Mouse (Mus musculus): ENCODE measurements around the gene Dzip1. TPM values are rescaled to one million over a fixed set of nuclear protein-coding genes. Genes with fewer than 3 reads are reported as not detected.

Dzip1 gene
- polyA plus RNA-seq, 2 experiments = 1.4 to 1.5 TPM

DNA sequence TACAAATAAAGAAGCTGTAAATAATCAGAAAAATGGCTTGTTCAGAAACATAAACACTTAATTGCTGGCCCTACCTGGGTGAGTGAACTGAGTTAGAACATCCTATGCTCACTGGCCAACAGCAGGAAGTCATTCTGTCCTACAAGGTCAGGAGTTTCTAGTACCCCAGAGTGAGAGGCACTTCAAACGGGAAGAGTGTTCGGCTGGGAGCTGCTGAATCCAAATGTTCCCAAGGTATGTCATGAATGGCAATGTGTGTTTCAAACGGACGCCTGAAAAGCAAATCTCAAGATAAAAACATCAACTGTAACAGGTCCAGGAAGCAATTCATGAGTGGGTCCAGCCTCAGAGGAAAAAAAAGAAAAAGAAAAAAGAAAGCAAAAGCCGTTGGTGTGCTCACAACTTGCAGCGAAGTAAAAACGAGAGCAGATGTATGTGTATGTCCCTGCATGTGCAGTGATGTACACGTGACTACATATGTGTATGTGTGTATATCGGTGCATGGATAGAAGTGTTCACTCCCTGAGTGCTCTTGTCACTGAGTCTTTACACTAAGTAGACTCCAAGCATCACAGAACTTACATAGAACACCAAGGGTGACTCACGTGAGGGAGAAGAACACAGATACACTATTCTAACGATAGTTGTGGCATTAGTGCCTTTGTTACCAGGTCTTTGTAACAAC, 75.1 kb downstream of the Dzip1 start:
- 52% methylated on average over 11 of the region's 11 CpGs for WGBS (ENCODE audit: insufficient replicate concordance)
- H3K27ac ChIP-seq = no peak overlapping the region
- H3K4me2 ChIP-seq (ENCODE audit: low read depth) = no peak overlapping the region
- no peak overlapping the region for H3K9ac ChIP-seq (replicated peaks)
- H3K27me3 ChIP-seq (ENCODE audit: control insufficient read depth, insufficient read depth, low read length) = peaks cover 14% of the 10 kb centered on the region
- DNase-seq (ENCODE audit: low read depth in 3 of 3, low spot score in 3 of 3) (no peak), ATAC-seq (ENCODE audit: insufficient read depth) (no peak)
- TF ChIP-seq EP300 (IDR thresholded peaks at IDR 0.05; ENCODE audit: low read depth) = no peak
- no peak for TF ChIP-seq CTCF (IDR thresholded peaks at IDR 0.05; ENCODE audit: low read depth)
- no peaks in the 10 kb centered on the region for H3K4me1 ChIP-seq (replicated peaks; ENCODE audit: control insufficient read depth in 2 of 2, insufficient read depth in 2 of 2, low read length in 1 of 2)
- H3K4me3 ChIP-seq (ENCODE audit: insufficient read depth in 1 of 2, low read depth in 2 of 2, low read length in 2 of 2) = no peak overlapping the region
- no peaks in the 10 kb centered on the region for H3K9me3 ChIP-seq (ENCODE audit: control insufficient read depth, low read length)
- H3K36me3 ChIP-seq (replicated peaks; ENCODE audit: control insufficient read depth, insufficient read depth, low read depth) = no peaks in the 10 kb centered on the region

- ATAC-seq (ENCODE audit: insufficient read depth) (no peak), DNase-seq (ENCODE audit: low read depth in 3 of 3, low spot score in 3 of 3) (no peak)
- 62% methylated on average over 7 of the region's 7 CpGs for WGBS (ENCODE audit: insufficient replicate concordance)
- TF ChIP-seq CTCF (IDR thresholded peaks at IDR 0.05; ENCODE audit: low read depth) (no peak), EP300 (IDR thresholded peaks at IDR 0.05; ENCODE audit: low read depth) (no peak)
- no peak overlapping the region for H3K4me2 ChIP-seq (ENCODE audit: low read depth)
- no peak overlapping the region for H3K9ac ChIP-seq (replicated peaks)
- H3K27me3 ChIP-seq (ENCODE audit: control insufficient read depth, insufficient read depth, low read length) = no peaks in the 10 kb centered on the region
- no peaks in the 10 kb centered on the region for H3K36me3 ChIP-seq (replicated peaks; ENCODE audit: control insufficient read depth, insufficient read depth, low read depth)
- H3K4me1 ChIP-seq (replicated peaks; ENCODE audit: control insufficient read depth in 2 of 2, insufficient read depth in 2 of 2, low read length in 1 of 2) = no peaks in the 10 kb centered on the region
- H3K9me3 ChIP-seq (ENCODE audit: control insufficient read depth, low read length) = no peaks in the 10 kb centered on the region
- H3K4me3 ChIP-seq (ENCODE audit: insufficient read depth in 1 of 2, low read depth in 2 of 2, low read length in 2 of 2) = no peak overlapping the region
- no peak overlapping the region for H3K27ac ChIP-seq
Observed at GRCm38 (mm10) chr14:118848171-118848570, 77.1 kb downstream of the Dzip1 start.

- no peaks in the 10 kb centered on the region for H3K4me1 ChIP-seq (replicated peaks; ENCODE audit: control insufficient read depth in 2 of 2, insufficient read depth in 2 of 2, low read length in 1 of 2)
- H3K36me3 ChIP-seq (replicated peaks; ENCODE audit: control insufficient read depth, insufficient read depth, low read depth) = no peaks in the 10 kb centered on the region
- no peak for ATAC-seq (ENCODE audit: insufficient read depth)
- H3K9me3 ChIP-seq (ENCODE audit: control insufficient read depth, low read length) = no peaks in the 10 kb centered on the region
- H3K27me3 ChIP-seq (ENCODE audit: control insufficient read depth, insufficient read depth, low read length) = no peaks in the 10 kb centered on the region
- H3K27ac ChIP-seq = no peak overlapping the region
- no peak for TF ChIP-seq EP300 (IDR thresholded peaks at IDR 0.05; ENCODE audit: low read depth)
- no peak for TF ChIP-seq CTCF (IDR thresholded peaks at IDR 0.05; ENCODE audit: low read depth)
- H3K9ac ChIP-seq (replicated peaks) = no peak overlapping the region
- 76% methylated on average over 10 of the region's 10 CpGs for WGBS (ENCODE audit: insufficient replicate concordance)
- H3K4me2 ChIP-seq (ENCODE audit: low read depth) = no peak overlapping the region
- H3K4me3 ChIP-seq (ENCODE audit: insufficient read depth in 1 of 2, low read depth in 2 of 2, low read length in 2 of 2) = no peak overlapping the region
- peak in 2 of 3 experiments; percentile 26 to 59 for DNase-seq (ENCODE audit: low read depth in 3 of 3, low spot score in 3 of 3)
Observed at GRCm38 (mm10) chr14:118846834-118847233, 78.4 kb downstream of the Dzip1 start.

DNA sequence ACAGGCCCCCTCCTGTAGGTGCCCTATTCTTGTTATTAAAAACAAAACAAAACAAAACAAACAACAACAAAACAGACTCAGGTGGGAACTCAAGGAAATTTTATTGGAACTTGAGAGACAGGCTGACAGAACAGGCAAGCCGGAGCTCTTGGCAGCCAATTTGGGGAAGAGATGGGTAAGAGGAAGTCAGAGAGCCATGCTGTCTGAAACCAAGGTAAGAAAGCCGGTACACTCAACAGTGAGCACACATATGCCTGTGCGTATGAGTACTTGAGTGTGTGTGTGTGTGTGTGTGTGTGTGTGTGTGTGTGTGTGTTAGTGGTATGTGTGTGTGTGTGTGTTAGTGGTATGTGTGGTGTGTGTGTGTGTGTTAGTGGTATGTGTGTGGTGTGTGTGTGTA, 82.9 kb downstream of the Dzip1 start:
- whole genome bisulfite sequencing (ENCODE audit: insufficient replicate concordance) = 62% methylated on average over 3 of the region's 3 CpGs
- ATAC-seq (ENCODE audit: insufficient read depth) = no peak
- H3K4me2 ChIP-seq (ENCODE audit: low read depth) = no peak overlapping the region

GRCm38 (mm10) chr14:118840027-118840426, 85.2 kb downstream of the Dzip1 start:
- no peak for ATAC-seq (ENCODE audit: insufficient read depth)
- H3K27ac ChIP-seq = no peak overlapping the region

More for the DNA sequence above, 82.9 kb downstream of the Dzip1 start:
- Histone ChIP-seq H3K4me1 (replicated peaks; ENCODE audit: control insufficient read depth in 2 of 2, insufficient read depth in 2 of 2, low read length in 1 of 2) (peaks cover 2 to 6% of the 10 kb centered on the region in 2 experiments), H3K4me3 (ENCODE audit: insufficient read depth in 1 of 2, low read depth in 2 of 2, low read length in 2 of 2) (no peak overlapping the region), H3K27ac (no peak overlapping the region), H3K36me3 (replicated peaks; ENCODE audit: control insufficient read depth, insufficient read depth, low read depth) (no peaks in the 10 kb centered on the region), H3K9me3 (ENCODE audit: control insufficient read depth, low read length) (no peaks in the 10 kb centered on the region), H3K9ac (replicated peaks) (no peak overlapping the region), H3K27me3 (ENCODE audit: control insufficient read depth, insufficient read depth, low read length) (no peaks in the 10 kb centered on the region)
- DNase-seq (ENCODE audit: low read depth in 3 of 3, low spot score in 3 of 3) = no peak
- TF ChIP-seq CTCF (IDR thresholded peaks at IDR 0.05; ENCODE audit: low read depth) = no peak
- no peak for TF ChIP-seq EP300 (IDR thresholded peaks at IDR 0.05; ENCODE audit: low read depth)

More at GRCm38 (mm10) chr14:118840027-118840426, 85.2 kb downstream of the Dzip1 start:
- Histone ChIP-seq H3K4me2 (ENCODE audit: low read depth) (no peak overlapping the region), H3K4me3 (ENCODE audit: insufficient read depth in 1 of 2, low read depth in 2 of 2, low read length in 2 of 2) (no peak overlapping the region), H3K36me3 (replicated peaks; ENCODE audit: control insufficient read depth, insufficient read depth, low read depth) (no peaks in the 10 kb centered on the region), H3K9ac (replicated peaks) (no peak overlapping the region), H3K27me3 (ENCODE audit: control insufficient read depth, insufficient read depth, low read length) (no peaks in the 10 kb centered on the region), H3K4me1 (replicated peaks; ENCODE audit: control insufficient read depth in 2 of 2, insufficient read depth in 2 of 2, low read length in 1 of 2) (peaks cover 17 to 19% of the 10 kb centered on the region in 2 experiments), H3K9me3 (ENCODE audit: control insufficient read depth, low read length) (no peaks in the 10 kb centered on the region)
- whole genome bisulfite sequencing (ENCODE audit: insufficient replicate concordance) = 84% methylated on average over 1 of the region's 1 CpGs
- no peak for TF ChIP-seq CTCF (IDR thresholded peaks at IDR 0.05; ENCODE audit: low read depth)
- TF ChIP-seq EP300 (IDR thresholded peaks at IDR 0.05; ENCODE audit: low read depth) = no peak
- no peak for DNase-seq (ENCODE audit: low read depth in 3 of 3, low spot score in 3 of 3)
